Mouse (Mus musculus) stomach, embryonic 16.5 days (tissue): Measurements from ENCODE around the gene Ccdc150. TPM values are rescaled to one million over a fixed set of nuclear protein-coding genes. Genes with fewer than 3 reads are reported as not detected.
A peak's percentile ranks its signal among the peaks of the same experiment; 100 is the strongest.

ENCODE experiments used
- ATAC-seq: fragments of 200-750 bp; cut with Nextera tagmentation; 2 replicates; pipeline ENCODE4 v1.8.0; 2017; ENCODE audit warnings: moderate number of reproducible peaks, moderate TSS enrichment; ENCODE audit not compliant: insufficient read depth, low FRiP score
- H3K27ac ChIP-seq: fragments of 300-500 bp; sonication (generic); 2 replicates; pipeline ENCODE4 v1.5.1; 2014; ENCODE audit warnings: low read length
- H3K27me3 ChIP-seq: fragments of 300-500 bp; sonication (generic); 2 replicates; pipeline ENCODE4 v1.6.1; 2014; ENCODE audit warnings: low read length, control low read depth, mixed read lengths; ENCODE audit not compliant: control insufficient read depth, insufficient read depth
- H3K36me3 ChIP-seq: fragments of 300-500 bp; sonication (generic); 2 replicates; pipeline ENCODE4 v1.6.1; 2014; ENCODE audit warnings: low read length; ENCODE audit not compliant: control insufficient read depth, insufficient read depth
- H3K4me1 ChIP-seq: fragments of 300-500 bp; sonication (generic); 2 replicates; pipeline ENCODE4 v1.6.1; 2014; ENCODE audit warnings: low read length, control low read depth, mixed read lengths; ENCODE audit not compliant: control insufficient read depth, insufficient read depth
- H3K4me2 ChIP-seq: fragments of 300-500 bp; sonication (generic); 2 replicates; pipeline ENCODE4 v1.6.1; 2014; ENCODE audit warnings: low read depth, low read length, mixed read lengths
- H3K4me3 ChIP-seq: fragments of 300-500 bp; sonication (generic); replicated peaks from 2 replicates; pipeline ENCODE4 v1.5.1; 2014; ENCODE audit warnings: mild to moderate bottlenecking, low read length
- H3K9ac ChIP-seq: fragments of 300-500 bp; sonication (generic); 2 replicates; pipeline ENCODE4 v1.6.1; 2014; ENCODE audit warnings: low read length
- H3K9me3 ChIP-seq: fragments of 300-500 bp; sonication (generic); replicated peaks from 2 replicates; pipeline ENCODE4 v1.6.1; 2016; ENCODE audit warnings: low read length, control low read depth; ENCODE audit not compliant: control insufficient read depth
- WGBS: fragments of 180-500 bp; shearing (Covaris S2); extraction: QIAGEN DNeasy Blood & Tissue Kit; methylation state at CpG from one replicate; pipeline ENCODE4 v1.1.7; 2014; 5-methylcytosine and 5-hydroxymethylcytosine counted together
- polyA plus RNA-seq: library from polyadenylated mRNA; unstranded; fragments of >200 nt; fragmentation: Nextera tagmentation; extraction: Ambion mirVana; gene quantifications from 2 replicates; pipeline ENCODE4 v1.2.1, GENCODE M21; 2015

Gene Ccdc150
- 0.17 and 0.30 TPM in 2 replicates for polyA plus RNA-seq

DNA sequence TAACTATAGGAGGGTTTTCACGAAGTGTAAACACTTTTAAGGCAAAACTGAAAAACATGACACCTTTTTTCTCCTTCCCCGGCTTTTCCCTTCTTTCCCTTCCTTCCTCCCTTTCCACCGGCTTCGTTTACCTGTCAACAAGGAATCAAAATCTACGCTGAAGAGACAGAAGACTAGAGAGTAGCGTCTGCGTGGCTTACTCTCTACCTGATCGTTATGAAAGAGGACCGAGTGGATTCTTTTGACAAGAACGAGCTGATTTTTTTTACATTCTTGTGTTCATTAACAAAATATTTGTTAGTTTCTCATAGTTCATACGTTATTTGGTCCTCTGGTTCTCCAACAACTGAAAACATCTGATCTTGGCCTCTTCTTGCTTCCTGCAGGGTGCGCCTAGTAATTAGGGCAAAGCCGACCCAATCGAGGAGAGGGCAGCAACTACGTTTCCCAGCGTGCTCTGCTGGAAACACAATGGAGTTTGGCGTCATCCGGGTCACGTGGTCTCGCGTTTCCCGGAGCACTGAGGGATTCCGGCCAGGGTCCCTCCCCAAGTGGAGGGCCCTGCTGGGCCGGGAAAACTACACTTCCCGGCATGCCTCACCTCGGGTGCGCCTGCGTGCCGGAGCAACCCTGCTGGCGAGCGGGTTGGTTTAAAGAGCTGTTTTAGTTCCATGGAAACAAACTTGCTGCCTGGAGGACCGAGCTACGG, at the start of gene Ccdc150:
Gene Ccdc150, plus strand, starts transcription at position 526 of the 709 bp plus-strand sequence.
- ATAC-seq: peak; percentile 100
- Histone ChIP-seq H3K4me1 (no peaks in the 10 kb centered on the region), H3K9ac (peak within 1 kb of the TSS; percentile 72), H3K27me3 (no peaks in the 10 kb centered on the region), H3K9me3 (no peaks in the 10 kb centered on the region), H3K36me3 (no peaks in the 10 kb centered on the region), H3K4me2 (peak within 1 kb of the TSS; percentile 74), H3K27ac (no peak within 1 kb of the TSS), H3K4me3 (peak within 1 kb of the TSS; percentile 65)
- WGBS: 15% methylated on average over 33 of the region's 33 CpGs

GRCm38 (mm10) chr1:54220273-54220672, 30.2 kb upstream of the Ccdc150 start:
- Histone ChIP-seq H3K4me1 (no peaks in the 10 kb centered on the region), H3K9me3 (no peaks in the 10 kb centered on the region), H3K36me3 (no peaks in the 10 kb centered on the region), H3K27me3 (no peaks in the 10 kb centered on the region), H3K4me2 (no peak overlapping the region), H3K27ac (no peak overlapping the region), H3K4me3 (no peak overlapping the region), H3K9ac (no peak overlapping the region)
- no peak for ATAC-seq
- WGBS: 97% methylated on average over 3 of the region's 3 CpGs

GRCm38 (mm10) chr1:54242722-54243121, 7.8 kb upstream of the Ccdc150 start:
- Histone ChIP-seq H3K4me1 (no peaks in the 10 kb centered on the region), H3K4me2 (no peak overlapping the region), H3K4me3 (no peak overlapping the region), H3K9me3 (no peaks in the 10 kb centered on the region), H3K27me3 (no peaks in the 10 kb centered on the region), H3K9ac (no peak overlapping the region), H3K27ac (no peak overlapping the region), H3K36me3 (no peaks in the 10 kb centered on the region)
- ATAC-seq: no peak
- WGBS: 94% methylated on average over 4 of the region's 4 CpGs

GRCm38 (mm10) chr1:54275552-54275951, 25.1 kb downstream of the Ccdc150 start:
- no peak for ATAC-seq
- Histone ChIP-seq H3K4me1 (no peaks in the 10 kb centered on the region), H3K4me3 (no peak overlapping the region), H3K27ac (no peak overlapping the region), H3K9ac (no peak overlapping the region), H3K36me3 (no peaks in the 10 kb centered on the region), H3K27me3 (no peaks in the 10 kb centered on the region), H3K9me3 (no peaks in the 10 kb centered on the region), H3K4me2 (no peak overlapping the region)
- WGBS: 55% methylated on average over 3 of the region's 3 CpGs

DNA sequence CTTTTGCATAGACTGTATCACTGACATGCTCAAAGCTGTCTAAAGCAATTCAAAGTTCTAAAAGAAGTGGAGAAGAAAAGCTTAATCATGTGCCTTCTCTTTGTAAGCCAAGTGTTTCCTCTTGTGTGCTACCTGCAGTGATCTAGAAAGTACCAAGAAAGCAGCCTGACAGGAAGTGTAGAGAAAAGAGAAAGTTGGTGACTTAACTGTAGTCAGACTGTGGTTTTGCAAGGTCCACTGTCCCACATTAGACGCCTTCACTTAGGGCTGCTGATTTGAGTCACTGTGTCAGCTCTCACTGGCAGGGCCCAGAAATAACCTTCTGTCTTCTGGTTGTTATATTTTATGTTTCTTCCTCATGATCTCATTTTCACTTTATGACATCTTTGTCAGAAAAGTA, 29.1 kb downstream of the Ccdc150 start:
- H3K4me1 ChIP-seq: no peaks in the 10 kb centered on the region
- WGBS: 73% methylated on average over 1 of the region's 1 CpGs
- H3K4me3 ChIP-seq: no peak overlapping the region
- no peak overlapping the region for H3K27ac ChIP-seq
- H3K9me3 ChIP-seq: no peaks in the 10 kb centered on the region
- no peaks in the 10 kb centered on the region for H3K36me3 ChIP-seq
- ATAC-seq: no peak
- H3K9ac ChIP-seq: no peak overlapping the region
- no peaks in the 10 kb centered on the region for H3K27me3 ChIP-seq
- no peak overlapping the region for H3K4me2 ChIP-seq

DNA sequence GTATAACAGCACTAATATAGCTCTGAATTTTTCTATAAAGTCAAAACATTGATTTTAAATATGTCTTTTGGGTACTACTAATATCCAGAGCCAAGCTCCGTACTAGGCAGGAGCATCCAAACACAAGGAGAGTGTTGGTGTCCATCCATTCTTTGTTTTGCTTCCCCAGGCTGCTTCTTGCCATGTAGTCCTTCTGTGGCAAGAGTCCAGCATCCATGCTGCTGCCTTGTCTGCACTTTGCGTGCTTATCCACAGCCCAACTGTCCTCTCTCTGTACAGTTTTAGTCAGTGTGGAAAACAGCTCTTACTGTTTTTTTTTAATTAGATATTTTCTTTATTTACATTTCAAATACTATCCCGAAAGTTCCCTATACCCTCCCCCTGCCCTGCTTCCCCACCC, 30.2 kb downstream of the Ccdc150 start:
- ATAC-seq: no peak
- Histone ChIP-seq H3K27me3 (no peaks in the 10 kb centered on the region), H3K9me3 (no peaks in the 10 kb centered on the region), H3K4me1 (no peaks in the 10 kb centered on the region), H3K4me3 (no peak overlapping the region), H3K36me3 (no peaks in the 10 kb centered on the region), H3K9ac (no peak overlapping the region), H3K27ac (no peak overlapping the region), H3K4me2 (no peak overlapping the region)
- WGBS: 71% methylated on average over 3 of the region's 3 CpGs

DNA sequence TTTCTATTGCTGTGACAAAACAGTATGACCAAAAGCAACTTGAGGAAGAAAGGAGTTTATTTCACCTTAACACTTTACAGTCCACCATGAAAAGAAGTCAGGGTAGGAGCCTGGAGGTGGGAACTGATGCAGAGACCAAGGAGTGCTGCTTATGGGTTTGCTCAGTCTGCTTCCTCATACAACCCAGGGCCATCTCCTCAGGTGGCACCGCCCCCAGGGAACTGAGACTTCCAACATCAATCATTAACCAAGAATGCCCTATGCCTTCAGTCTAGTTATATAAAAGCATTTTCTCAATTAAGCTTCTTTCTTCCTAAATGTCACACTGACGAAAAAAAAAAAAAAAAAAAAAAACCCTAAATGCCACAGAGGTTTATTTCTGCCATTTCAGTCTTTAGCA, 55.9 kb downstream of the Ccdc150 start:
- Histone ChIP-seq H3K36me3 (no peaks in the 10 kb centered on the region), H3K27ac (no peak overlapping the region), H3K4me3 (no peak overlapping the region), H3K27me3 (no peaks in the 10 kb centered on the region), H3K9me3 (no peaks in the 10 kb centered on the region), H3K4me2 (no peak overlapping the region), H3K4me1 (no peaks in the 10 kb centered on the region), H3K9ac (no peak overlapping the region)
- no peak for ATAC-seq
- 54% methylated on average over 2 of the region's 2 CpGs for WGBS

DNA sequence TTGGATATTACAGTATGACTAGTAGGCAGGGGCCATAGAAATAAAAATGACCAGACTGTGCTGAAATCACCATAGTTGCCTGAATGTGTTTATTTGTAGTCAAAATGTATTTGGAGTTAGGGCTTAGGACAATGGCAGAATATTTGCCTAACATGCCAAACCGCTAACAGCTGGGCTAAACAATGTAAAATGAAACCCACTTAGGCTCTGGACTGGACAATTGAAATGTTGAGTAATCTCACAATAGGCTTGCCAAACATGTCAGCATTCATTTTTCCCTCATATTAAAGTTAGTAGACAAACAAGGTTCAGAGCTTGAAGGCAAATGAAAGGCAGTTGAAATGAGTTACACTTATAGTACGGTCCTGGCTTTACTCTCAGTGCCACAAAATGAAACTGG, 76.2 kb downstream of the Ccdc150 start:
- no peaks in the 10 kb centered on the region for H3K36me3 ChIP-seq
- 78% methylated on average over 2 of the region's 2 CpGs for WGBS
- ATAC-seq: no peak
- no peak overlapping the region for H3K4me3 ChIP-seq
- no peak overlapping the region for H3K27ac ChIP-seq
- no peak overlapping the region for H3K4me2 ChIP-seq
- no peak overlapping the region for H3K9ac ChIP-seq
- no peaks in the 10 kb centered on the region for H3K27me3 ChIP-seq
- no peaks in the 10 kb centered on the region for H3K4me1 ChIP-seq
- H3K9me3 ChIP-seq: no peaks in the 10 kb centered on the region

DNA sequence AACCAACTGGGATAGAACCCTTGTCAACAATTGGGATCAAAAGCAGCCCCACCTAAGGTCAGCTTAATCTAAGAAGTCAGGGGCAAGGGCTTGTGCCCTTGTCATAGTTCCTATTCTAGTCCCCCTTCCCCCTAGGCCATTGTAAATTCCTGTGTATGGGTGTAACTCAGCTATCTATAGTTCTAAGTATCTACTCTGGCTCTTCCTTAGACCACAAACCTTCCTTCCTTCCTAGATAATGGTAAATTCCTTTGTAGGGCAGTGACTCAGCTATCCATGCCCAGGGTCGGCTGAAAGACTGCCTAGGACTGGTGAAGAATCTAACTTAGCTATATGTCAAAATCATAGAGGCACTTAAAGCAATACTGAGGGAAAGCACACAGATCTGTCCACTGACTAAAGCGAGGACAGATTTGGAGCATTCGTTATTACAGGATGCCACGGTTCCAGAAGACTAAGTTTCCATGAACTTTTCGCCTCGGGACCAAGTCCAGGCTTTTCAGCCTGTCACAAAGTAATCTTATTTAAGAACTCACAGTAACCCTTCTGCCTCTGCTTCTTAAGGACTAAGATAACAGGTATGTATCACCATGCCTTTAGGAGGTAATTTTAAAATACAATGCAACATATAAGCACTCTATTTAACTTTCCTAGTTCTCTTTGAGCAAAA, 77.5 kb downstream of the Ccdc150 start:
- no peaks in the 10 kb centered on the region for H3K9me3 ChIP-seq
- H3K9ac ChIP-seq: no peak overlapping the region
- H3K27ac ChIP-seq: no peak overlapping the region
- H3K36me3 ChIP-seq: no peaks in the 10 kb centered on the region
- H3K4me2 ChIP-seq: no peak overlapping the region
- no peak for ATAC-seq
- no peaks in the 10 kb centered on the region for H3K27me3 ChIP-seq
- 88% methylated on average over 6 of the region's 6 CpGs for WGBS
- no peak overlapping the region for H3K4me3 ChIP-seq
- no peaks in the 10 kb centered on the region for H3K4me1 ChIP-seq
